Mouse (Mus musculus) cerebellum, postnatal 4 days (tissue): ENCODE measurements around the gene Dnmt3c.
A peak's percentile ranks its signal among the peaks of the same experiment; 100 is the strongest.
"Not testable (repeated sequence)": the region's sequence is repeated elsewhere in the genome, so short reads cannot be mapped to it uniquely, and the experiment has no call there.

Experiments
- DNase-seq, 2 experiments: peaks; one replicate each; pipeline ENCODE4 v3.0.0; 2022; ENCODE audit warnings: low spot score in 2 of 2, mixed read lengths in 1 of 2

Dnmt3c gene

GRCm38 (mm10) chr2:153696352-153696751, at the start of gene Dnmt3c:
TSS of gene Dnmt3c (plus strand) at chr2:153696652.
- no peak for DNase-seq

GRCm38 (mm10) chr2:153648773-153649297, 47.6 kb upstream of the Dnmt3c start:
- DNase-seq, result no peak

- DNase-seq, result peak; percentile 37 to 63
These were observed 47.0 kb upstream of the Dnmt3c start, which contains the start of gene Dnmt3b for GRCm38 (mm10) chr2:153649298-153650013. TSS of gene Dnmt3b (plus strand) at chr2:153649450.

GRCm38 (mm10) chr2:153650014-153650687, 46.3 kb upstream of the Dnmt3c start:
- DNase-seq, result no peak

- no peak for DNase-seq
These were observed 44.8 kb upstream of the Dnmt3c start for GRCm38 (mm10) chr2:153651681-153652080.

GRCm38 (mm10) chr2:153657659-153658058, 38.8 kb upstream of the Dnmt3c start:
- DNase-seq, result not testable (repeated sequence)

DNA sequence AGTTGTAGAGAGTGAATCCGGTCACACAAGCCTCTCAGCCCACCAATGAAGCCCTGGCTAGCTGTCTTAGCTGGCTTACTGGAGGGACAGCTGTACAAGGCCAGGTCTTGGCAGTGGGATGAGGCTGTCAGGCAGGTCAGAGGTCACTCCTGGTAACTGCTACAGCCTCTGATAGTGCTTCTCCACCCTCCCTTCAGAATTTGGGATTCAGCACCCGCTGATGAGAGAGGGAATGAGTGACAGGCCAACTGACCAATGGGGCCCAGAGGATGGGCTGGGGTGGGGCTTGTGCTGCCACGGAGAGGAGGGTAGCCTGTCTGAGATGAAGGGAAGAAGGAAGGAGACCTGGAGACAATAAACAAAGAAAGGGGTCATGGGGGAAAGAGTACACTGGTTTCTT, 35.8 kb upstream of the Dnmt3c start:
- no peak for DNase-seq

GRCm38 (mm10) chr2:153665401-153665800, 31.1 kb upstream of the Dnmt3c start:
- no peak for DNase-seq

GRCm38 (mm10) chr2:153668754-153669376, 27.6 kb upstream of the Dnmt3c start:
- DNase-seq, result peak in 1 of 2 experiments; percentile 16

DNA sequence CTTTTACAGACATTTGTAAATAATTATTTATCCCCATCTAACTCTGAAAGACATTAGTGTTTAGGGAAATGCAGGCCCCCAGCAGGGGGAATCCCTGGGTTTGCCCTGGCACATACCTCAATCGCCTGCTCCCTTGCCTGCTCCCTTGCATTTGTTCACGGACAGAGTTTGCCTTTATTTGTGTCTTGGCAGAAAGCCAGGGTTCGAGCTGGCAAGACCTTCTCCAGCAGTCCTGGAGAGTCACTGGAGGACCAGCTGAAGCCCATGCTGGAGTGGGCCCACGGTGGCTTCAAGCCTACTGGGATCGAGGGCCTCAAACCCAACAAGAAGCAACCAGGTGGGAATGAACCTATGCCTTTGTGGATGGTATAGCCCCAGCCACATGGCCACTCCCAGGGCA, 26.3 kb upstream of the Dnmt3c start:
- no peak for DNase-seq

- no peak for DNase-seq
These were observed 23.8 kb upstream of the Dnmt3c start for GRCm38 (mm10) chr2:153672619-153673018.

GRCm38 (mm10) chr2:153675364-153675763, 21.1 kb upstream of the Dnmt3c start:
- not testable (repeated sequence) for DNase-seq

GRCm38 (mm10) chr2:153676944-153677343, 19.5 kb upstream of the Dnmt3c start:
- DNase-seq, result no peak

GRCm38 (mm10) chr2:153677550-153677949, 18.9 kb upstream of the Dnmt3c start:
- DNase-seq, result no peak

- no peak for DNase-seq
These were observed 16.5 kb upstream of the Dnmt3c start for GRCm38 (mm10) chr2:153679959-153680358.

- DNase-seq, result not testable (repeated sequence)
These were observed 3.0 kb upstream of the Dnmt3c start for GRCm38 (mm10) chr2:153693413-153693812.

DNA sequence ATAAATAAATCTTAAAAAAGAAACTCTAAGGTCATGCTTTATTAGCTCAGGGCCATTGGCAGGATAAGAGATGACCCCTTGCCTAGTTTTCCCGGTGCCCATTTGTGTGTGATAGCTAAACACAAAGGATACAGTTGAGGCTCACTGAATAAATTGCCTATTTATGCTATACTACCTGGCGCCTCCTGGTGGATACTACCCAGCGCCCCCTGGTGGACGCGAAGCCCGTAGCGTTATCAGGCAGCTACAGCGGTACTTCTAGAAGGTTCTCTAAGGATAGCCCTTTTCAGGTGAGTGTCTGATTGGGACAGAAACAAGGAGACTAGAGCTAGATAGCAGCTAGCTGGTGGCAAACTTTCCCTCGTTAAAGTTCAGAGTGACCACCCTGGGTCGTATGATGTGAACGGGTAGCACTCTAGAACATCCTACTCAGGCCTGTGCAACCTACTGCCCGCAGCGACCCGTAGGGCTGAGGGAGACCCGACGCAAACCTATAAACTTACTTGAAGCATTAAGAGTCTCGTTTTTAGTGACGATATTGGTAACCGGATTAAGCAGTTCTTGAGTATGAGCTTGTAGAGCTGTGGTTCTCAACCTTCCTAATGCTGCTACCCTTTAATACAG, 1.9 kb upstream of the Dnmt3c start:
- peak in 1 of 2 experiments; percentile 48 for DNase-seq

GRCm38 (mm10) chr2:153703389-153703788, 6.9 kb downstream of the Dnmt3c start:
- DNase-seq, result peak in 1 of 2 experiments; percentile 20

GRCm38 (mm10) chr2:153710701-153711330, 14.4 kb downstream of the Dnmt3c start:
- no peak for DNase-seq

DNA sequence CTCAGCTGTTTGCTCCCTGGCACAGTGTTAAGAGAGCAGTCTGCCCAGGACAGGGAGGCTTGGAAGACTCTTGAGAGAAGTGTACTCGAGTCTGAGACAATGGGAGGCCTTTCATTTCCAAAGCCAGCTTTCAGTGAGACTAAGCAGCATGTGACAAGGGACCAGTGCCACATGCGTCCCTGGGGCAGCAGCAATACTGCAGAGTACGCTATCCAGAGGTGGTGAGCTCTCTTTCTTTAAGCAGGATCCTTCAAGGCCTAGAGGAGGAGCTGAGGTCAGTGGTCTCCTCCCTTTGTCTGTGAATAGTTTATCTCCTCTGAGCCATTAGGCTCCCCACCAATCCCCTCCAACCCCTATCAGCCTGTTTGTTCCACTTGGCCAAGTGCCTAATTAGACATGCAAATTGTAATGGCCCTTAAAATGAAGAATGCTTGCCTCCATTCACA, 16.2 kb downstream of the Dnmt3c start:
- DNase-seq, result no peak

DNA sequence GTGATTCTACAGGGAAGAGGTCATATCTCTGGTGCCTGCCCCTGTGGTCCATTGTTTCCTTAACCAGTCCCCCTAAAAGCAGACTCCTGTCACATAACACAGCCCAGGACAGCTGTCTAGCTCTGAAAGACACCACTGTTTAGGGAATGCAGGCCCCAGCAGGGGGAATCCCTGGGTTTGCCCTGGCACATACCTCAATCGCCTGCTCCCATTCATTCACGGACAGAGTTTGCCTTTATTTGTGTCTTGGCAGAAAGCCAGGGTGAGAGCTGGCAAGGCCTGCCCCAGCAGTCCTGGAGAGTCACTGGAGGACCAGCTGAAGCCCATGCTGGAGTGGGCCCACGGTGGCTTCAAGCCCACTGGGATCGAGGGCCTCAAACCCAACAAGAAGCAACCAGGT, 16.8 kb downstream of the Dnmt3c start:
- peak; percentile 52 to 67 for DNase-seq
